Mouse (Mus musculus) neural tube, embryonic 12.5 days (tissue): ENCODE measurements at regions not wholly inside any gene's neighbourhood (a gene's known extent, or its start where the extent isn't known, plus 50 kb on each side); places are given as distances from the start of the nearest gene placed in this dataset.
"Not testable (repeated sequence)": the region's sequence is repeated elsewhere in the genome, so short reads cannot be mapped to it uniquely, and the experiment has no call there.

Source experiments
- ATAC-seq: fragments of 200-750 bp; cut with Nextera tagmentation; 2 replicates; pipeline ENCODE4 v1.8.0; 2017; ENCODE audit warnings: low read depth, mild to moderate bottlenecking, moderate TSS enrichment, moderate library complexity; ENCODE audit not compliant: low FRiP score
- H3K27ac ChIP-seq: fragments of 300-500 bp; sonication (generic); 2 replicates; pipeline ENCODE4 v1.5.1; 2016
- H3K27me3 ChIP-seq: fragments of 300-500 bp; sonication (generic); replicated peaks from 2 replicates; pipeline ENCODE4 v1.6.1; 2016; ENCODE audit warnings: mild to moderate bottlenecking
- H3K36me3 ChIP-seq: fragments of 300-500 bp; sonication (generic); 2 replicates; pipeline ENCODE4 v1.6.1; 2016; ENCODE audit warnings: mild to moderate bottlenecking
- H3K4me1 ChIP-seq: fragments of 300-500 bp; sonication (generic); 2 replicates; pipeline ENCODE4 v1.6.1; 2016
- H3K4me2 ChIP-seq: fragments of 300-500 bp; sonication (generic); replicated peaks from 2 replicates; pipeline ENCODE4 v1.6.1; 2016; ENCODE audit warnings: mild to moderate bottlenecking
- H3K4me3 ChIP-seq: fragments of 300-500 bp; sonication (generic); 2 replicates; pipeline ENCODE4 v1.5.1; 2016
- H3K9ac ChIP-seq: fragments of 300-500 bp; sonication (generic); 2 replicates; pipeline ENCODE4 v1.6.1; 2016; ENCODE audit warnings: mild to moderate bottlenecking
- H3K9me3 ChIP-seq: fragments of 300-500 bp; sonication (generic); 2 replicates; pipeline ENCODE4 v1.6.1; 2016; ENCODE audit warnings: mild to moderate bottlenecking
- WGBS: fragments of 180-500 bp; shearing (Covaris S2); methylation state at CpG from one replicate; pipeline ENCODE4 v1.1.7; 2016; 5-methylcytosine and 5-hydroxymethylcytosine counted together

- 49% methylated on average over 3 of the region's 3 CpGs for WGBS
- Histone ChIP-seq H3K4me2 (no peak overlapping the region), H3K9me3 (no peaks in the 10 kb centered on the region), H3K9ac (no peak overlapping the region), H3K27me3 (no peaks in the 10 kb centered on the region), H3K4me3 (no peak overlapping the region), H3K4me1 (no peaks in the 10 kb centered on the region), H3K36me3 (no peaks in the 10 kb centered on the region), H3K27ac (no peak overlapping the region)
- ATAC-seq, result no peak
These were observed 246.2 kb upstream of the Fundc1 start for GRCm38 (mm10) chrX:17818325-17818724.

GRCm38 (mm10) chrX:17817651-17818050 lies 245.5 kb upstream of the Fundc1 start:
- Histone ChIP-seq H3K4me1 (no peaks in the 10 kb centered on the region), H3K4me2 (no peak overlapping the region), H3K9ac (no peak overlapping the region), H3K36me3 (no peaks in the 10 kb centered on the region), H3K4me3 (no peak overlapping the region), H3K27ac (no peak overlapping the region), H3K9me3 (no peaks in the 10 kb centered on the region), H3K27me3 (no peaks in the 10 kb centered on the region)
- ATAC-seq, result no peak
- 88% methylated on average over 3 of the region's 3 CpGs for WGBS

- not testable (repeated sequence) for H3K36me3 ChIP-seq, H3K4me3 ChIP-seq, H3K27me3 ChIP-seq, H3K9me3 ChIP-seq, H3K9ac ChIP-seq, H3K4me2 ChIP-seq, H3K27ac ChIP-seq, ATAC-seq, H3K4me1 ChIP-seq
- WGBS, result 86% methylated on average over 2 of the region's 6 CpGs
These were observed 215.9 kb upstream of the Fundc1 start for GRCm38 (mm10) chrX:17788048-17788447.

GRCm38 (mm10) chrX:17775886-17776285 lies 203.8 kb upstream of the Fundc1 start:
- H3K4me1 ChIP-seq, result no peaks in the 10 kb centered on the region
- H3K27ac ChIP-seq, result no peak overlapping the region
- H3K9ac ChIP-seq, result no peak overlapping the region
- no peaks in the 10 kb centered on the region for H3K27me3 ChIP-seq
- no peak for ATAC-seq
- H3K4me3 ChIP-seq, result no peak overlapping the region
- H3K9me3 ChIP-seq, result no peaks in the 10 kb centered on the region
- H3K36me3 ChIP-seq, result no peaks in the 10 kb centered on the region
- WGBS, result 98% methylated on average over 1 of the region's 1 CpGs
- H3K4me2 ChIP-seq, result no peak overlapping the region

- Histone ChIP-seq H3K4me3 (no peak overlapping the region), H3K4me2 (no peak overlapping the region), H3K9me3 (no peaks in the 10 kb centered on the region), H3K27ac (no peak overlapping the region), H3K36me3 (no peaks in the 10 kb centered on the region), H3K27me3 (no peaks in the 10 kb centered on the region), H3K4me1 (no peaks in the 10 kb centered on the region), H3K9ac (no peak overlapping the region)
- no peak for ATAC-seq
- WGBS, result 31% methylated on average over 2 of the region's 2 CpGs
These were observed 180.7 kb upstream of the Fundc1 start for GRCm38 (mm10) chrX:17752823-17753222.

GRCm38 (mm10) chrX:17751466-17751865 lies 179.3 kb upstream of the Fundc1 start:
- Histone ChIP-seq H3K36me3 (no peaks in the 10 kb centered on the region), H3K27ac (no peak overlapping the region), H3K4me3 (no peak overlapping the region), H3K9ac (no peak overlapping the region), H3K4me2 (no peak overlapping the region), H3K4me1 (no peaks in the 10 kb centered on the region), H3K9me3 (no peaks in the 10 kb centered on the region), H3K27me3 (no peaks in the 10 kb centered on the region)
- 81% methylated on average over 5 of the region's 5 CpGs for WGBS
- ATAC-seq, result no peak

- H3K4me3 ChIP-seq, result no peak overlapping the region
- H3K9me3 ChIP-seq, result no peaks in the 10 kb centered on the region
- H3K4me1 ChIP-seq, result no peaks in the 10 kb centered on the region
- H3K4me2 ChIP-seq, result no peak overlapping the region
- ATAC-seq, result no peak
- WGBS, result 71% methylated on average over 4 of the region's 4 CpGs
- no peaks in the 10 kb centered on the region for H3K27me3 ChIP-seq
- H3K9ac ChIP-seq, result no peak overlapping the region
- no peak overlapping the region for H3K27ac ChIP-seq
- H3K36me3 ChIP-seq, result no peaks in the 10 kb centered on the region
These were observed 158.1 kb upstream of the Fundc1 start for GRCm38 (mm10) chrX:17730233-17730632.

GRCm38 (mm10) chrX:17725780-17726220 lies 153.7 kb upstream of the Fundc1 start:
- Histone ChIP-seq H3K9me3 (no peaks in the 10 kb centered on the region), H3K4me2 (no peak overlapping the region), H3K4me3 (no peak overlapping the region), H3K27me3 (no peaks in the 10 kb centered on the region), H3K27ac (no peak overlapping the region), H3K36me3 (no peaks in the 10 kb centered on the region), H3K4me1 (no peaks in the 10 kb centered on the region), H3K9ac (no peak overlapping the region)
- WGBS, result 64% methylated on average over 5 of the region's 5 CpGs
- peak; percentile 56 for ATAC-seq

- Histone ChIP-seq H3K4me2 (no peak overlapping the region), H3K36me3 (no peaks in the 10 kb centered on the region), H3K27ac (no peak overlapping the region), H3K4me1 (no peaks in the 10 kb centered on the region), H3K9me3 (no peaks in the 10 kb centered on the region), H3K4me3 (no peak overlapping the region), H3K27me3 (no peaks in the 10 kb centered on the region), H3K9ac (no peak overlapping the region)
- ATAC-seq, result peak; percentile 87
- WGBS, result 31% methylated on average over 7 of the region's 7 CpGs
These were observed 153.1 kb upstream of the Fundc1 start for GRCm38 (mm10) chrX:17724990-17725779.

- Histone ChIP-seq H3K4me2 (no peak overlapping the region), H3K9ac (no peak overlapping the region), H3K4me3 (no peak overlapping the region), H3K27me3 (no peaks in the 10 kb centered on the region), H3K9me3 (no peaks in the 10 kb centered on the region), H3K36me3 (no peaks in the 10 kb centered on the region), H3K27ac (no peak overlapping the region), H3K4me1 (no peaks in the 10 kb centered on the region)
- 93% methylated on average over 2 of the region's 2 CpGs for WGBS
- ATAC-seq, result no peak
These were observed 152.3 kb upstream of the Fundc1 start for GRCm38 (mm10) chrX:17724398-17724797.

GRCm38 (mm10) chrX:17721866-17722625 lies 149.9 kb upstream of the Fundc1 start:
- H3K36me3 ChIP-seq, H3K4me1 ChIP-seq, H3K9me3 ChIP-seq, H3K27ac ChIP-seq, H3K4me3 ChIP-seq, ATAC-seq, H3K4me2 ChIP-seq, H3K9ac ChIP-seq, H3K27me3 ChIP-seq: not testable (repeated sequence)
- WGBS, result 79% methylated on average over 6 of the region's 6 CpGs

GRCm38 (mm10) chrX:17714534-17714933 lies 142.4 kb upstream of the Fundc1 start:
- Histone ChIP-seq H3K9me3 (no peaks in the 10 kb centered on the region), H3K4me3 (no peak overlapping the region), H3K27me3 (no peaks in the 10 kb centered on the region), H3K9ac (no peak overlapping the region), H3K4me1 (no peaks in the 10 kb centered on the region), H3K36me3 (no peaks in the 10 kb centered on the region), H3K27ac (no peak overlapping the region), H3K4me2 (no peak overlapping the region)
- ATAC-seq, result no peak
- 81% methylated on average over 1 of the region's 1 CpGs for WGBS
